Mouse (Mus musculus): ENCODE data around the gene Fam196b.

DNA sequence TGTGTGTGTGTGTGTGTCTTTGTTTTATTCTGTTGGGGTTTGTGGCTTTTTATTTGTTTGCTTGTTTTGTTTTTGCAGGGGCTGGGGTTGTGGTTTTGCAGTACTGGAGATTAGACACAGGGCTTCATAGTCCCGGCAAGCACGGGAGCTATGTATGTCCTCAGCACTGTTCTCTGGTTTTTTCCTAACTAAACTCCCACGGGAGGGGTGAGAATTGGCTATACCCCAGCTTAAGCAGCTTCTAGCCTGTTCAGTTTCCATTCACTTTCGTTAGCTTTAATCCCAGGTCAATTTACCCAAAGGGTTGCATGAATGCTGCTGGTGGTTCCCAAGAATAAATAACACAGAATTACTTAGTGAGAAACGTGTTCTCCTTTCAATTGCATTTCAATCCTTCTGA, 92.2 kb downstream of the Fam196b start:
- TF ChIP-seq MAFK (IDR thresholded peaks at IDR 0.05; ENCODE audit: insufficient read depth, low read depth, low read length) (no peak), HCFC1 (IDR thresholded peaks at IDR 0.05; ENCODE audit: borderline replicate concordance, insufficient read depth, low read length) (no peak)

Data from ES-E14 (cell line).